Mouse (Mus musculus) testis, adult 2 months (tissue): ENCODE results near the gene Cyp2j5.

ENCODE experiments used
- CTCF ChIP-seq: fragments of 200-500 bp; IDR thresholded peaks from 2 replicates; pipeline ENCODE4 v1.5.1; 2012; ENCODE audit warnings: low read depth, mild to moderate bottlenecking, inconsistent platforms, low read length, moderate library complexity; ENCODE audit not compliant: control insufficient read depth, insufficient read depth, insufficient replicate concordance
- POLR2A ChIP-seq: fragments of 200-500 bp; IDR thresholded peaks from 2 replicates; pipeline ENCODE4 v1.6.1; 2012; ENCODE audit warnings: low read depth, mild to moderate bottlenecking, inconsistent platforms, low read length, moderate library complexity; ENCODE audit not compliant: control insufficient read depth

GRCm38 (mm10) chr4:96622474-96622873 is 41.5 kb downstream of the Cyp2j5 start:
- TF ChIP-seq POLR2A (no peak), CTCF (no peak)
